Mouse (Mus musculus): Measurements from ENCODE around the gene Cd247.

The Cd247 gene

DNA sequence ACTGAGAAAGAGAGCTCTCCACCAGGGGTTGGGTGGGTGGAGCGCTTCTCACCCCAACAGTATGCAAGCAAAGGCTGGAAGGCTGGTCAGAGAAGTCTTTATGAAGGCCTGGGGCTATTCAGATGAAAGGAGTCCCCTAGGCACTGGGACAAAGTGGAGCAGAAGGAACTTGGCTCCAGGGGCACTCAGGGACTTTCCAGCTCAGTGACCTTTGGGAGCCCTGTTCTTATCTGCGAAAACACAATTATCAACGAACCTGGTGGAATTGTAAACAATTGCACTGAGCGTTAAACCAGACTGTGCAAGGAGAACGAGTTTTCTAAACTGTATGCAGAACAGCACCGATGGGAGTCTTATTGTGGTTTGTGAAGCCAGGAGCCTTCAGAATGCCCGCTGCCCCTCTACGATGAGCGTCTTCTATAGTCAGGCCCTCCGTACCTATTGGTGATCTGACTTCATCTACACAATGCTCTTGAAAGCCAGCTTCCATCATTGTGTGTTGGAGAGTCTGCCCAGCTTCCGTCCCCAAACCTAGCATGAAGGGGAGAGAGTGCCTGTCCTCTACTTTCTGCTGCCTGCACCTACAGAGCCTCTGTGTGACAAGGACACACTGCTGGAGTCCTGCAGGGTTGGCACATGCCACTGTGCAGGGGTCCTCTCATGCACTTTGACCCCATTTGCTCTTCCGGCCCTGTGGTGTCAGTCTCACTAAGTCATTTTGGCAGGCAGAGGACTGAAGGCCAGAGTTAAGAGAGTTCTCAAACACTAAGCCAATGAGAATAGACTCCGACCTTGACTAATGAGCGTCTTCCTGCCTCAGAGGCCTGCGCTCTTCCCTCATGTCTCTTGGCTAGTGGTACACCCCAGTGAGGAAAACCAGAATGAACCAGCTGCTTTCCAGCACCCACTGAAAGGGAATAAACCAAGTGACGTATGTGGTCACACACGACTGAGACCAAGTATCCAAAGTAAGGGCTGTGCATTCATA is 61.3 kb downstream of the Cd247 start:
- no peak for DNase-seq (ENCODE audit: extremely low read depth, insufficient read length, low spot score)

DNA sequence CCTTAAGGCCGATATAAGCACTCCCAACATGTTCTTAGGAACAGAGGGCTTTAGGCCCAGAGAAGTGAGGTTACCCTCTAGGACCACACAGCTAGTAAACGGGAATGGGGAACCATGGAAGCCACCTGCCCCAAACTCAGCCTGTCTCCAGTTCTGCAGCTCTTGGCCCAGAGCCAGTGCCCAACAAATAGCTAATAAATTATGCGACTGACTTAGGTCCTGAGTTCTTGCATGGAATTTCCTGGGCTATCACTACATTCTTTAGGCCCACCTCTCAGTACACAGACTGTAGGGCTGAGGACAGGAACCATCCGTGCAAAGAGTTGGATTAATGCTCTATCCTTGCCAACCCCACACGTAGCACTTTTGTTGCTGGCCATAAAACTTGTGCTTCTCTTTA is 63.6 kb downstream of the Cd247 start:
- DNase-seq (ENCODE audit: extremely low read depth, insufficient read length, low spot score), result no peak

DNA sequence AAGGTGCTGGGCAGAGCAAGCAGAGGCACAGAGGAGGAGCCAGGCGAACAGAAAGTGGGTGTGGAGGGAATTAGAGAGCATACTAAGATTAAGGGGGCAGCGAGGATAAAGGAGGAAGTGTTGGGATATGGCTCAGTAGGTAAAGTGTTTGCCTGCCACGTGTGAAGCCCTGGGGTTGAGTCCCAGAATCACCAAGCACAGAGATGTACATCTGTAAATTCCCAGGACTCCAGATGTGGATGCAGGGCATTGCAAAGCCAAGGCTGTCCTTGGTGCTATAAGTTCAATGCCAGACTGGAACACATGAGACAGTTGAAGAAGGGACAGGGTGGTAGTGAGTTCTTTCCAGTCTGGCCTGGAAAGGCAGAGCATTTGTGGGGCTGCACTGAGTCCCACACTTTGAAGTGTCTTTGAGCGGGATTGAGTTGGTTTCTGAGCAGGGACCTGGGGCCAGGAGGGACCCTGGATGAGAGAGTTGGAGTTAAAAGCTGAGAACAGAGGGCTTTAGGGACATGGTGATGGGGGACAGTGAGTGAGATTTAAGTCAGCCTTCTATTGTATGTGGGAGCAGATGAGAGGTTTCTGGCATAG is 64.7 kb downstream of the Cd247 start:
- no peak for DNase-seq (ENCODE audit: extremely low read depth, insufficient read length, low spot score)

DNA sequence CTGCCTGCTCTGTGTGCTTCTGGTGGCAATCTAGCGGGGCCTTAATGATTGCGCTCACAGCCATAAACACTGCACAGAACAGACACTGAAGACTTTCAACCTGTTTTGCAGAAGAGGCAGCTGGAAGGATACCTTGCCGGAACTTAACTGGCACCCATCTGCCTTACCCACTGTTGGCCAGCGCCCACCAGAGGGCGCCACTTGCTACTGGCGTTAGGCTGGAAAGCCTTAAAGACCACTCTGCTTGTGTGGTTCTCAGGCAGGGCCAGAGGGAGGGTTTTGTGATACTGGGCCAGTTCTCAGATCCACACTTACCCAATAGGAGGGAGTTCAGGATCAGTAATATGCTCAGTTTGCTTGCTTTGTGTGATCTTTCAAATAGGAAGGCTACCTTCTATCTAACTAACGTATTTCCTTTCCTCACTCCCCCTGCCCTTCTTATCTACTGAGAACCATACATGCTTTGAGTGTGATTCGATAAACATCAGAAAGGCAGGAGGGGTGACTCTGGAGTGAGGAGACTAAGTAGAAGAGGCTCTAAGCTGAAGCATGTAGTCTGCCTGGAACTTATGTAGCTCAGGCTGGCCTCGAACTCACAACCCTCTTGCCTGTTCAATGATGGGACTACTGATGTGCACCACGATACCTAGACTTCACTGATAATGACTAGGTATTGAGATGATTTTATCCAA is 65.4 kb downstream of the Cd247 start:
- DNase-seq (ENCODE audit: extremely low read depth, insufficient read length, low spot score), result peak; percentile 24

DNA sequence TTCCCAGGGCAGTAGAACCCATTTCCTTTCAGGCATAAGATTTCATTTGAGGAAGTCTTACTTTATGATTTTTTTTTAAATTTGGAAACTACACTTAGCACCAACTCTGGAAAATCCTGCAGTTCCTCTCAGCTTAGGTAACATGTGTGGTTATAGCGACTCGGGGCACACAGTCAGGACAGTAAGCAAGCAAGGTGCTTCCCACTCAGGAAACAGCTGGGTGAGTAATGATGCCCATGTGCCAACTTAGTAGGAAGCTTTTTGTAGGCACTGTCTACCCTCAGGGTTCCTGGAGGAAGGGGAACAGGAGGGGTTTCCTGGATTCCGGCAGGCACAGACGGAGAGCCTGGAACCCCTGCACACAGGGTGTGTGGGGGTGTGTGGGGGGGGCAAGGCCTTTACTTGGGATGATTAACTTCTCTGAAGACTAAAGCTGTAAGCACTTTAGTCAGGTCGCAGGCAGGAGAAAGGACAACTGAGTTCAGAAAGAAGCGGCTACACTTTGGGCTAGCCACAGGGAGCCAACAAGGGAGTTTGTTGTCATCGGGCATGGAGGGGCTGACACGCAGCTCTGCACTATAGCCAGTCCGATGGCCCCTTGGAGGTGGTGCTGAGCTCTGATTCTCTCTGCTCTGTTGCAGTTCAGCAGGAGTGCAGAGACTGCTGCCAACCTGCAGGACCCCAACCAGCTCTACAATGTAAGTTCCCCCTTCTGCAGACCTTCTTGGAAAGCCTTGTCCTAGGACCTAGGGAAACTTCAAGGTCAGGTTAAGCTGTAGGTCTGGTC is 67.5 kb downstream of the Cd247 start:
- DNase-seq (ENCODE audit: extremely low read depth, insufficient read length, low spot score), result no peak

DNA sequence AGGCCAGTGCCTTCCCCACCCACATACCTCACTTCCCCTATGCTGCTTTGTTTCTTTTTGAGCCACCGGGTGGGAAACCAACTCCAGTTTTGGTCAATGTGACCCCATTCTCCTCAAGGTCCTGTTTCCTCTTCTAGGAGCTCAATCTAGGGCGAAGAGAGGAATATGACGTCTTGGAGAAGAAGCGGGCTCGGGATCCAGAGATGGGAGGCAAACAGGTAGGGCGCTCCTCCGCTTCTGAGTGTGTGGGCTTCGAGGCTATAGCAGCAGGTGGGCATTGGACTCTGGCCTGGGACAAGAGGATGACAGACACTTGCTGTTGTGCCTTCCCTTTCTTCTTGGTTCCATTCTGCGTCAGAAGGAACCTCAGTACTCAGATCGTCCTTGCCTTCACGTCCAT is 68.8 kb downstream of the Cd247 start:
- no peak for DNase-seq (ENCODE audit: extremely low read depth, insufficient read length, low spot score)

DNA sequence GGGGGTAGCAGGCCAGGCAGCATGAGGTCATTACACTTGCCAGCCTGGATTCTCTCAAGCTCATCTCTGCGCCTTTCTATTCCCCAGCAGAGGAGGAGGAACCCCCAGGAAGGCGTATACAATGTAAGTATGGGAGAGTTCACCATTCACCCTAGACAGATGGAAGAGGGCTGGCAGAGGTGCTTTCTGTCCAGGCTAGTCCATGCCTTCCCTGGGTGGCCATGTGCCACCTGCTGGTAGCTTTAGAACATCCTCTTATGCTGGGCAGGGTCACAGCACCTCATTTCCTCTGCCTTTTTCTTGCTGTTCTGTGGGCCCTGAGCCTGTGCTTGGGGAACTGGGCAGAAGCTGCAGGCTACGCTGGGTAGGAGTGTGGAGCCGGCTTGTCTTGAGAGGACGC is 69.9 kb downstream of the Cd247 start:
- no peak for DNase-seq (ENCODE audit: extremely low read depth, insufficient read length, low spot score)

DNA sequence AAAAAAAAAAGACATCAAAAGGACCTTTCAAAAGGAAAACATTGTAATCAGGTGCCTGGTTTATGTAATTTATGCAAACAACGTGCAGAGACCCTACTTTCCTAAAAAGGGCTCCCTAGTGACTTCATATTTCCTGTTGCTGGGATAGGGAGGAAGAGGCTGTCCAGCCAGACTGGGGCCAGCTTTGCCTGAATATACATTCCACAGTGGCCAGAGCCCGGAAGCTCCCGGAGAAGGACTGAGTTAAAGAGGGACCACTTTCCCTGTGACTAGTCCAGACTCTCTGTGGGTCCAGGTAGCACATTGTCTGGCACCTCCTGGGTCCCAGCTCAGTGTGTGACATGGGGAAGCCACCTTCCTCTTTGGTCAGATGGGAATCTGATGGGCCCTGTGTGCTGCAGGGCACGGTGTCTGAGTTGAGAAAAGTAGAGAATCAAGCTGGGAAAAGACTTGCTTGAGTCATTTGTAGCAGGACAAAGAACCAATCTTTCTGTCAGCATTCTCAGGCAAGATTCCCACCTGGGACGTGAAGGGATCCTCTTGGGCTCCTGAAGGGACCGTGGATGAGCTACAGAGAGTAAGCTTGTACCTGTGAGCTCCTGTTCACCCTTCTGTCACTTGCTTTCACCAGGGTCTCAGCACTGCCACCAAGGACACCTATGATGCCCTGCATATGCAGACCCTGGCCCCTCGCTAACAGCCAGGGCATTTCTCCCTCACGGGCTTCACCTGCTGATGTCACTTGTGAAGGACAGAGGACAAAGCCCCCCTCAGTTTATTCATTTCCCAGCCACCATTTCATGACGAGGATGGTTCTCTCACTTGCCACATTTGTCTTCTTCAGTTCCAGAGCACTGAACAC is 72.1 kb downstream of the Cd247 start:
- no peak for DNase-seq (ENCODE audit: extremely low read depth, insufficient read length, low spot score)

DNA sequence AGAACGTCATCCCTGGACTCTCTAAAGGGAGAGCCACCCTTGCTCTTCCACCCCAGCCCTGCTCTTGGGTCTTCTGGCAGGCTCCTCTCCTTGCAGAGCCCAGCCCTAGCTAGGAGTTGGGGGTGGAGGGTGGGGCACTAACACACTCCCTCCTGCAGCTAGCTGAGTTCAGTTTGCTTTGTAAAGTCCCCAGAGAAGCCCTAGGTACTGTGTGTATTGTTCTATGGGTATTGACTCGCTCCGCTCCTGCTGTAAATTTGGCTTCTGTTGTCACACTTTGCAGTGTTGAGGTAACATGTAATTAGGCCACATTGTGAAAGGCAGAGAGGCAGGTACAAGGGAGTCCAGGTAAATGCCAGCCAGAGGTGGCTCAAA is 72.7 kb downstream of the Cd247 start:
- no peak for DNase-seq (ENCODE audit: extremely low read depth, insufficient read length, low spot score)

DNA sequence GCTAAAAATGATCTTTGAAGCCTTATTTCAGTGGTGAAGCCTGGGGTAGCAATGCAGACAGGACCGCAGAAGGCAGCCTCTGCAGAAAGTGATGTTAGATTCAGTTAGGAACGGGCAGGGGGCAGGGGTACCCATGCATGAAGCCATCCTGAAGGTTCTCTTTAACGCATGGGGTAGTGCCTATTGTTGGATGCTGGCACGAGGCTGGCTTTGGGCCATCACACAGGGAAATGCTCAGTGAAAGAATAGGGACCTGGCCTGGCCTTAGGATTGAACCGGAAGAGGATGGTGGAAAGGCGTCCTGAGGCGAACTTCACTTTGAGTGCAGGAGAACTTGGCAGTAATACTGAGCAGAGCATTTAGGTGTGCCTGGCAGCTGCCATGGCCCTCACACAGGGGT is 73.6 kb downstream of the Cd247 start:
- DNase-seq (ENCODE audit: extremely low read depth, insufficient read length, low spot score), result no peak

DNA sequence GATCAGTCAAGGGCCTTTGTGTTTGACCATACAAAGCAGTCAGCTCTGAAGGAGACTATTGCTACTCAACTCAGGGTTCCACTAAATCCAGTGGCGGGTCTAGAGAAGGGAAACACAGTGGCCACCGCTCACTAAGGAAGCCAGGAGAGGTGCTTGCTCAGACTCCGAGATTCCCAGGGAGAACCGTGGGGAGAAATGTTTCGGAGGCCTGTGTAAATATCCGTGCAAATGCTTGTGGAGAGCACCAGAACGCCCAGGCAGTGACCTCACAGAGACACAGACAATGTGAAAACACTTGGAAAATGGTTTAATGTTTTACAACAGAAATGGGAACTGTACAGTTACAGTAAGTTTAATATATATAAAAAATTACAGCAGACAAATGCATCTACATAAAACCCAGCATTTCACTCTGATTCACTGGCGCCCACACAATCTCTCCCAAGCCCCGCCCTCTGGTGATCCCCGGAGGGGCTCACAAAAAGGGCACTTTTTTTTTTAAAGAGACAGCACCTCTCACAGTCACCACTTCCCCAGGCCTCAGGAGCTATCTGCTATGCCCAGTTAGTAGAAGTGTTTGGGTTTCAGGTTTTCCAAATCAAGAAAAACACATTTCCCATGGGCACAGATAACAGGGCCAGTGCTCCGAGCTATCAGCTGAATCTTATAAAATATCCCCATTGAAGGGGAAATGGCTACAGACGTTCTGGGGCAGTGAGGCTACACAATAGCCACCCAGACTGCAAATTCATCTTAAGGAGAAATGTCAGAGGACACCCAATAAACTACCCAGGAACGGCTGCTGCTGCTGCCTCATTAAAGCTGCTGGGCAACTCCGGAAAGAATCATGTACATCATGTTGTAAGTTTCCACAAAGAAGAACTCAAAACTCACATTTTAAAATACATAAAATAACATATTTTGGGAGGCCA is 76.6 kb downstream of the Cd247 start:
- DNase-seq (ENCODE audit: extremely low read depth, insufficient read length, low spot score), result no peak

DNA sequence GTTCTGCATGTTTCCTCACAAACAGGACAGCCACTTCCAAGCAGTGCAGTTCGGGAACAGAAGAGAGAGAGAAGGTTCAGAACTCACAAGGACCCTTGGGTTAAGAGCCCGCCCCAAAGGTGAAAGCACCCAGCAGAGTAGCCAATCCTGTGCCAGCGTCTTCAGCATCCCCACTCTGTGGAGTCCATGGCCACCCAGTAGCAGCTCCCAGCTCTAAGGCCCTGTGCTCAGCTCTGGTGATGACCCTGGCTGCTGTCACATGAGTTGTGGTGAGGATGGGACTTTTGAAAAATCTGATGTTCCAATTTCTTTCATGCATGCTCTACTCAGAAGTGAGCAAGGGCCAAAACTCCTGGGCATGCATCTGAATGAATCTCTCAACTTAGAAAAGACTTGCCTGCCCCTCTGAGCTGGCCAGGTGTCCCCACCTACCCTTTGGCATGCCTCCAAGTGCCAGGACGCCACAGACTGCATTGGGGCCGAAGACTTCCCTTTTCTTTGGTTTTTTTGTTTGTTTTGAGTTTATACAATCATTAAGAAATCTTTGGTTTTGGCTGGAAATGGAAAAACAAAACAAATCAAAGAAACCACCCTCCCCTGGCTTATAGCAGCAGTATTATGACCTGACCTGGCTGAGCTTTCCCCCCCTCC is 78.3 kb downstream of the Cd247 start:
- DNase-seq (ENCODE audit: extremely low read depth, insufficient read length, low spot score), result no peak

DNA sequence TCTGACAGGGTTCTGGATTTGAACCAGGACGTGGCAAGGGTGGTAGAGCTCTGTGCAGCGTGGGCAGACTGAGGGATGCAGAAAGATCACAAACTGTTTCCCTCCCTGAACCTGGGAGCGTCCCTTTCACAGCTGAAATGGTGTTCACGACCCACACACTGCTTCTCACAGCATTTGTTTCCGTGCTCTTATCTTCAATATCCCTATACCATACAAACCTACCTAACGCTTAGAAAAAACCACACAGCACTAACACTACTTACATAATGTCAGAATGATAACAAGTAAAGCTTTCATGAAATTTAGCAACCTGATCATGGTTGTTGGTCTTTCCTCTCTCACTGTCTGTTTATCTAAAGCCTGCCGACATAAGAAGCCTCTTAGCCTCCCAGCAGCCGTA is 80.2 kb downstream of the Cd247 start:
- no peak for DNase-seq (ENCODE audit: extremely low read depth, insufficient read length, low spot score)

DNA sequence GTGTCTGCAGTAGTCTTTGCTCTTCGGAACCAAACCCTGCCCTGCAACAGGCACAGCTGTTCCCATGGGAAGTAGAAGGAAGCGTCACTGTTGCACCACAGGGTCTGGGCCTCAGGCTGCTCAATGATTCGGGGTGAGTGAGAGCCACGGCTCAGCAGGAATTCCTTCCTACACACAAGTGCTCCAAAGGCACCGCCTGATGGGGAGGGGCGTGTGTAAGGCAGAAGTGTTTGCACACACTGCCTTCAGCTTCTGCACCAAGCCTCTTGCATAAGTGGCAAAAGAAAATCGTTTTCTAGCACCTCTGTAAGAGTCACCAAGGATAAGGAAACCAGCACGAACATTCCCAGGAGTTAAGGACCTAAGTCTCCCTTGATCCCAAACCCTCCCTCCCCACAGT is 86.2 kb downstream of the Cd247 start:
- no peak for DNase-seq (ENCODE audit: extremely low read depth, insufficient read length, low spot score)

DNA sequence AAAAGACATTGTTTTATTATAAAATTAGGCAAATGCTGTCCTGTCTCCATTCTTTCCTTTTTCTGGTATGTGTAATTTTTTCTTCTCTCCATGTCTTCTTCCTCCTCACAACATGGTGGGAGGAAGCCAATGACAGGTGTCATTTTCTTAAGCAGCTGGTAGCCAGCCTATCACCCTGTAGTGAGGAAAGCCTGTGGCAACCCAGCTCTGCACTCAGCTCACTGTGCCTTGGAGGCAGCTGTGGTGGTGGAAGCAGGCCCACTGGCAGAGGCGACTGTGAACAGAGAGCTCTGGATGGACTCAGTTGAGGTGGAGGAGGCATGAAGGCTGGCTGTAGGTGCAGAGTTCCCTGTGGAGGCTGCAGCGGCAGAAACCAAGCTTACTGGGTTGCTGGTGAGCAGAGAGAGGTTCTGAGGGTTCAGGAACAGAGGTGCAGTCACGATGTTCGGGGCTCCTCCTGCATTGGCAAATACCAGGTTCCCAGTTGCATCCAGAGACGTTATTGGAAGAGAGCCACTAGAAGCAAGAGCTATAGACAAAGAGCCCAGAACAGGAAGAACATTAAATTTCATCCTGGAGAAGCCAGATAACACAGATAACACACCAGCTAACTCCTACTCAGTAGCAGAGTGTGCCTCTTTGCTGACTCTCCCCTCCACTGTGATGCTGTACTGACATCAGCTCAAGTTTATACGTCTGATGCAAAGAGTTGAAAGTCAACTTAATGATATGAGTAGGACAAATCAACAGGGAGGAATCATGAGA is 87.2 kb downstream of the Cd247 start:
- no peak for DNase-seq (ENCODE audit: extremely low read depth, insufficient read length, low spot score)

DNA sequence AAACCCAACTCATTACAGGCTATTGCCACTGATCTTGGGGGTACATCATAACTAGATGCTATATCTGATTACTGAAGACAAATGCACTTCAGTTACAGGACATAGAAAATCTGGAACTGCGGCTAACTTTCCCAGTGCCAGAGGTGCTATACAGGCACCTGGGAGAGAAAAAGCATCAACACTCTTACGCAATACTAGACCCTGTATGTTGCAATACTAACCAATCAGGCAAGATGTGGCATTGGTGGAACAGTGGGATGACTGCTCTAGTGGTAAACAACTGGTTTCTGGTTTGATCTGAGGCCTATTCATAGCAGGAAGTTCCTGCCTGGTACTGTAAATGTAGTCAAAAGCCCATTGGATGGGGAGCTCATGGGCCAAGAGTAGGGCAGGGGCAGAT is 90.3 kb downstream of the Cd247 start:
- no peak for DNase-seq (ENCODE audit: extremely low read depth, insufficient read length, low spot score)

DNA sequence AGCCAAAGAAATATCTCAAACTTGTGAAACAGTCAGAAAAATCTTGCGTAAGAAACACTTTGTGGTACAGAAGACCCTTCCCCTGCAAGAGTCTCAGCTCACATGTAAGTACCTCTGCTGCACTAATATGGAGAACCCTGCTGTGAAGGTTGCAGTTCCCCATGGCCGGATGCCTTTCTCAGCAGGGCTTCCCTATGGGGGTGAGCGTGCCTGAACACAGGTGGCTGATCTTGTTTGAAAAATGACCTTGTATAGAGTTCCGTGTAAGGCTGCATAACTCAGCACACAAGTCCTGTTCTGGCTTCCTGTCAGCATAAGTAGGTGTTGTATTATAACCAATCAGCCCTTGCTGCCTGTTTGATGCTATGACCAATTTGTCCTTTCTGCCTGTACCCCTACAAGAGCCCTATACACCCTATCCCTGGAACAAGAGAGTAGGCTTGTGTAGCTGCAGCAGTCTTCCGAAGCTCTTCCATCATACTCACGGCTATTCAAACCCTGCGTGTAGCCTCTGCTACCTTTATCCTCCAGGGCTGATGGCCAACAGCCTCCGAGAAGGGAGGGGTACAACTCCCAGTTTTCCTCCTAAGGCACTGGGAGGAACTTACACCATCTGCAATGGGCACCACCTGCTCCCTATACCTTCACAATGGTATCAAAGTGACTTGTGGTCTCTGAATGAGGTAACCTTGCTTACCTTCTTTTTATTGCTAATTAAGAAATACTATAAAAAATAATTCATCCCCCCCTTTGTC is 93.8 kb downstream of the Cd247 start:
- DNase-seq (ENCODE audit: extremely low read depth, insufficient read length, low spot score), result no peak

All from 3134 (cell line).